Mouse (Mus musculus) cerebellum, adult 2 months (tissue): ENCODE measurements around the gene Gpr31b.
"Not testable (repeated sequence)": the region's sequence is repeated elsewhere in the genome, so short reads cannot be mapped to it uniquely, and the experiment has no call there.

Experiments used
- CTCF ChIP-seq: fragments of 200-500 bp; IDR thresholded peaks from 2 replicates; pipeline ENCODE4 v1.5.1; 2011; ENCODE audit warnings: low read depth, mild to moderate bottlenecking, control low read depth, low read length, moderate library complexity, borderline replicate concordance; ENCODE audit not compliant: insufficient read depth
- POLR2A ChIP-seq: fragments of 200-500 bp; IDR thresholded peaks from 2 replicates; pipeline ENCODE4 v1.6.1; 2011; ENCODE audit warnings: low read length, control low read depth, borderline replicate concordance; ENCODE audit not compliant: insufficient read depth

- not testable (repeated sequence) for TF ChIP-seq POLR2A, CTCF
Measured at GRCm38 (mm10) chr17:13067864-13068385, 15.8 kb upstream of the Gpr31b start.
